Mouse (Mus musculus) lung, postnatal 0 days (tissue): ENCODE measurements around the gene Aamp.

ENCODE experiments used
- CTCF ChIP-seq: IDR thresholded peaks from 2 replicates; pipeline ENCODE4 v1.5.1; 2016; ENCODE audit warnings: antibody characterized with exemption, mild to moderate bottlenecking
- EP300 ChIP-seq: IDR thresholded peaks from 2 replicates; pipeline ENCODE4 v1.6.1; 2016; ENCODE audit warnings: antibody characterized with exemption, mild to moderate bottlenecking, control low read depth

DNA sequence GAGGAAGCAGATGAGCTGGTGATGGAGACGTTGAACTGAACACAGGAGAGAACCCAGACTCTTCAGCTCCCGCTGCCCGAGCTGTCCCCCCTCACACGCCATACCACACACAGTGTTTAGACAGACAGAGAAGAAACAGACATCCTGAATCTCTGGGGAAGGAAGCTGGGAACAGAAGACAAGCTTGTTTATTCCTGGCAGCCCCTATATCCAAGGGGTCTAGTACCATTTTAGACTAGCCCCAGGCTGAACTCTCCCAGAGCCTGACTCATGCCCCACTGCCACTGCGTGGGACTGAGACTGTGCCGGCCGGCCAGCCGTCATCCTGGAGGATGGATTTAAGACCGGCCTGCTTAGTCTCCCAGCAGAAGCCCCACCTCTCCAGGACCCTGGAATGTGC is 9.5 kb downstream of the Aamp start:
- TF ChIP-seq CTCF: no peak
- no peak for TF ChIP-seq EP300
